Mouse (Mus musculus) lung, adult 2 months (tissue): Measurements from ENCODE around the gene Ccp110.

Source experiments
- CTCF ChIP-seq: fragments of 200-500 bp; IDR thresholded peaks from 2 replicates; pipeline ENCODE4 v1.5.1; 2011; ENCODE audit warnings: mild to moderate bottlenecking, low read length, control low read depth; ENCODE audit not compliant: insufficient read depth
- POLR2A ChIP-seq: fragments of 200-500 bp; IDR thresholded peaks from 2 replicates; pipeline ENCODE4 v1.6.1; 2011; ENCODE audit warnings: low read depth, mild to moderate bottlenecking, control low read depth, low read length, borderline replicate concordance; ENCODE audit errors: extremely low read depth

DNA sequence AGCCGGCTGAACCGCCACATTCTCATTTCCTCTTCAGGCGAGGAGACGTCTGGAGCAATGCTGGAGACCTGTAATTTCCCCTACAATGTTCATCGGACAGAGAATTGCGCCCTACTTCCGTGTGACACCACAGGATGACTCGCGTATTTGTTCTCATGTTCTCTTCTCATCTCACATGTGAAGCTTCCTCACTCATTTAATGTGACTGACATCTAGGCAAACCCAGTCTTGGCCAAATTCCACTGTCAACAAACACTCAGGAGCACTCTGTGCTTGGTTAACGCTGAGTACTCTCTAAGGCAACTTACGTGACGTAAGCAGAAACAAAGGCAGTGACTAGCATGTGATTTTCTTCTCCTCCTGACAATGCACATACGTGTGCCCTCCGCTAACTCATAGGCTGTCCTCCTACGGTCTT, 9.2 kb upstream of the Ccp110 start:
- TF ChIP-seq CTCF: no peak
- TF ChIP-seq POLR2A: no peak
